Mouse (Mus musculus) small intestine, adult 10 weeks (tissue): Measurements from ENCODE around the gene Gm2a. TPM values are rescaled to one million over a fixed set of nuclear protein-coding genes. Genes with fewer than 3 reads are reported as not detected.

Experiments
- polyA plus RNA-seq: library from polyadenylated mRNA; stranded (reverse); fragments of 350-450 nt; fragmentation: Illumina TruSeq; extraction: RNeasy Lipid Tissue Mini Kit (QIAGEN cat#74804); gene quantifications from one replicate; pipeline ENCODE4 v1.2.3, GENCODE M21; 2014; ENCODE audit warnings: low replicate concordance

Gm2a gene
- polyA plus RNA-seq, result 12.5 TPM

GRCm38 (mm10) chr11:55097463-55098188 lies at the start of gene Gm2a:
Gene Gm2a, plus strand, starts transcription at chr11:55098115.

GRCm38 (mm10) chr11:55077331-55078231 lies 20.3 kb upstream of the Gm2a start, which contains the start of gene Ccdc69:
Gene Ccdc69, minus strand, starts transcription at chr11:55078131.

GRCm38 (mm10) chr11:55151608-55152007 lies 53.7 kb downstream of the Gm2a start, which contains the start of gene Slc36a3:
Gene Slc36a3, minus strand, starts transcription at chr11:55151708.

Other genes starting within 250 kb of the Gm2a start
- 18.0 TPM for gene Lyrm7, start 237.2 kb upstream of the Gm2a start, polyA plus RNA-seq
- gene Hint1, start 231.7 kb upstream of the Gm2a start, polyA plus RNA-seq, result 260 TPM
- gene Gpx3, start 195.7 kb upstream of the Gm2a start, polyA plus RNA-seq, result 17.2 TPM
- 1.6 TPM for gene Tnip1, start 135.2 kb upstream of the Gm2a start, polyA plus RNA-seq
- 2.8 TPM for gene Anxa6, start 64.7 kb upstream of the Gm2a start, polyA plus RNA-seq
- 2.6 TPM for gene Ccdc69, start 20.0 kb upstream of the Gm2a start, polyA plus RNA-seq
- not detected for gene Slc36a3, start 53.6 kb downstream of the Gm2a start, polyA plus RNA-seq
- 1.4 TPM for gene Slc36a2, start 87.0 kb downstream of the Gm2a start, polyA plus RNA-seq
- gene Slc36a1, start 106.2 kb downstream of the Gm2a start, polyA plus RNA-seq, result 18.1 TPM
- gene Fat2, start 238.4 kb downstream of the Gm2a start, polyA plus RNA-seq, result not detected